Mouse (Mus musculus): Measurements from ENCODE around the gene Olfr1186.

DNA sequence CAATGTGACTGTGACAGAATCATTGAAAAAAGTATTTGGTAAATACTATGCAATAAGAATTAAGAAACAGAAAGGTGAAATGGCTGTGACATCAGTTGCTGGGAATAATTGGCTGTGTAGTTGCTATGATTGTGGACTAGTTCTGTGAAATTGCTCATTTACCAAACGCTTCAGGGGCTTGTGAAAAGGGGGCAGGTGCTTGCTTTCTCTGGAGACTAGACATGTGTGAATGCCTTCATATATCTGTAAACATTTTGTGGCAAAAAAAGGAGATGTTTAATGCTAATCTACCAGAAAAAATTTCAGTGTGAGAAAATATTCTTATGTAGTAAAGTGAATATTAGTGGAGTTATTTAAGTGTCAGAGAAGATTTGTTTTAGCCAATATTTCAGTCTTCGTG, 25.3 kb upstream of the Olfr1186 start, which contains the start of gene Olfr1185-ps1:
- TF ChIP-seq CTCF (IDR thresholded peaks at IDR 0.05; ENCODE audit: insufficient read depth, low read depth, low read length) (no peak), POLR2A (IDR thresholded peaks at IDR 0.05; ENCODE audit: insufficient read depth, low read depth, low read length) (no peak)

Data from olfactory bulb, adult 2 months (tissue).